Mouse (Mus musculus): ENCODE data around the gene Arhgap18. TPM values are rescaled to one million over a fixed set of nuclear protein-coding genes. Genes with fewer than 3 reads are reported as not detected.
"Not testable (repeated sequence)": the region's sequence is repeated elsewhere in the genome, so short reads cannot be mapped to it uniquely, and the experiment has no call there.

Arhgap18 gene
- polyA plus RNA-seq, 1 experiment from 2014 or later, result 15.2 TPM

DNA sequence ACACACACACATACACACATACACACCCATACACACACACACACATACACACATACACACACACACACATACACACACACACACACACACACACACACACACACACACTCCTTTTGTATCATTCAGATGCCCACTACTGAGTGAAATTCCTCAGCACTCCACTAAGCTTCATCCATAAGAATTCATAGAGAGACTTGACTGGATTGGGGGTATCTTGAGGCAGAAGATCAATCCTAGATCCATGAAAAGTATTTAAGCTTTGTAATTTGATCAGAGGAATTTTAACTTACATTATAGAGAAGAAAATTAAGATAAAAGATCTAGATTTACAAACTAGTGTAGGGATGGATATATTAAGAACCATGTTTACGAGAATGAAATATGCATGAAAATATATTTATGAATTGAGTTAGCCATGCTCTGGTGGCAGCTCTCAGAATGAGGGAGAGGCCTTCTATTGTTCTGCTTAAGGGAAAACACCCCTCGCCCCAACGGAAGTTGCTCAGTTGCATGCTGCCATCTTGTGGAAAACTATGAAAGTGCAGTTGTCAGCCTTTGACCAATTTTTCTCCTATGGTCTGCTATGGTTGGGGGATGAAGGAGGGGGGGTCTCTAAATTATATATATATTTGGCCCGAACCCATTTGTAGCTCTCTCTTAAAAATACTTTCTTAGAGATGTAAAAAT lies 137.2 kb downstream of the Arhgap18 start:
- 6% methylated on average over 4 of the region's 4 CpGs for WGBS
- no peak overlapping the region for H3K9ac ChIP-seq
- no peaks in the 10 kb centered on the region for H3K27me3 ChIP-seq
- no peak overlapping the region for H3K4me2 ChIP-seq (replicated peaks)
- ATAC-seq (ENCODE audit: low FRiP score), result peak; percentile 93
- no peaks in the 10 kb centered on the region for H3K4me1 ChIP-seq
- no peaks in the 10 kb centered on the region for H3K9me3 ChIP-seq (replicated peaks)
- no peaks in the 10 kb centered on the region for H3K36me3 ChIP-seq
- H3K27ac ChIP-seq, result no peak overlapping the region
- no peak overlapping the region for H3K4me3 ChIP-seq

GRCm38 (mm10) chr10:26893091-26893490 lies 139.9 kb downstream of the Arhgap18 start:
- H3K36me3 ChIP-seq, result no peaks in the 10 kb centered on the region
- H3K4me1 ChIP-seq, result no peaks in the 10 kb centered on the region
- no peak overlapping the region for H3K9ac ChIP-seq
- H3K4me3 ChIP-seq, result no peak overlapping the region
- ATAC-seq (ENCODE audit: low FRiP score), result no peak
- WGBS, result 75% methylated on average over 1 of the region's 1 CpGs
- H3K27me3 ChIP-seq, result no peaks in the 10 kb centered on the region
- no peak overlapping the region for H3K27ac ChIP-seq
- H3K9me3 ChIP-seq (replicated peaks), result no peaks in the 10 kb centered on the region
- H3K4me2 ChIP-seq (replicated peaks), result no peak overlapping the region

DNA sequence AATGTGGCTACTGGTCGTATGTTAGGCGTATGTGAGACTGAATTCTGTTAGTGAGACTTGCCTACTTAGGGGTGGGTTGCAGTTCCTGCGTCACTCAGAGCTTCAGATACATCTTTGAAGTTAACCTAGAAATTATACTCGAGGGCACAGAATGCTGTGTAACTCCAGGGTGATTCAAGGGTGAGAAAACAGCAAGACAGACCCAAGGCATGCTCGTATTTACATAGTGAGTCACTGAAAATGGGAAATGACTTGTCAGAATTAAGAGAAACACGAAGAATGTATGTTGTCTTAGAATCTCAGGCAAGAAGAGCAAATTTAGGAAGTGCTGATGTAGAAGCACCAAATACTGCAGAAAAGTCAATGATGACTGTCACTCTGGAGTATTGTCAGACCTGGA lies 142.5 kb downstream of the Arhgap18 start:
- no peak overlapping the region for H3K27ac ChIP-seq
- H3K27me3 ChIP-seq, result no peaks in the 10 kb centered on the region
- no peak overlapping the region for H3K9ac ChIP-seq
- no peaks in the 10 kb centered on the region for H3K4me1 ChIP-seq
- H3K4me2 ChIP-seq (replicated peaks), result no peak overlapping the region
- H3K4me3 ChIP-seq, result no peak overlapping the region
- H3K36me3 ChIP-seq, result no peaks in the 10 kb centered on the region
- ATAC-seq (ENCODE audit: low FRiP score), result no peak
- no peaks in the 10 kb centered on the region for H3K9me3 ChIP-seq (replicated peaks)
- 76% methylated on average over 6 of the region's 6 CpGs for WGBS

DNA sequence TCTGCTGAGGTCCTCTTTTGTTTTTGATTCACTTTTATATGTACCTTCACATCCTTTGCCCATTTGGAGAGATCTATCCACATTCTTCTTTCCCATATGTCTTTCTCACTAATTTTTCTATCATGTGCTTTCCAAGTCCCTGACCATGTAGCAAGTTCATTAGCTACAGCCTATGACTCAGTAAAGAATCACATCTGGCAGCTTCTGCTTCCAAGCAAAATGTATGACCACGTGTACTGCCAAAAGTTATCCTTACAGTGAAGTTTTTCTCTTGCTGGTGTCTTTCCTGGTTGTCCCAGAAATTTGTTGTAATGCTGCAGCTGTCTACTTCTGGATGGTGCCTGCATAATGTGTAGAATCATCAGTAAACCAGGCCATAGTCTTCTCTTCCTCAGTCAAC lies 147.2 kb downstream of the Arhgap18 start:
- H3K27me3 ChIP-seq, result no peaks in the 10 kb centered on the region
- H3K36me3 ChIP-seq, result no peaks in the 10 kb centered on the region
- no peak overlapping the region for H3K4me3 ChIP-seq
- H3K4me1 ChIP-seq, result no peaks in the 10 kb centered on the region
- H3K27ac ChIP-seq, result no peak overlapping the region
- H3K4me2 ChIP-seq (replicated peaks), result no peak overlapping the region
- no peaks in the 10 kb centered on the region for H3K9me3 ChIP-seq (replicated peaks)
- ATAC-seq (ENCODE audit: low FRiP score), result no peak
- H3K9ac ChIP-seq, result no peak overlapping the region
- WGBS, result 79% methylated on average over 1 of the region's 1 CpGs

DNA sequence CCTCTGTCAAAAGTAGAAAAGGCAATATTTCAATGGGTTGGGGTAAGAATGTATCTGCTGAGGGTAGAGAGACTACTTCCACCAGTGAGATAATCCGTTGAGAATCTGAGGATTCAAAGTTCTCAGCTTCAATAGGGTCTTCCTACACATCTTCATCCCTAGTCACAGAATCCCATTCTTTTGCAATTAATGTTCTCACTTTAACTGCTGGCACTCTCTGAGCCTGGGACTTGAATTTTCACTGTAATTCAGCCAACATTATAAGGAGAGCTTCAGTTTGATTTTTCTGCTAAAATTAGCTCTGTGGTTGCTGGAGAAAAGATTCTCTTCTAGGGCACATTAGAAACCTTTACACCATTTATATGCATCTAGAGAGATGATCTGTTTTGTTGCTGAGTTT lies 150.6 kb downstream of the Arhgap18 start:
- no peak for ATAC-seq (ENCODE audit: low FRiP score)
- whole genome bisulfite sequencing, result 85% methylated on average over 1 of the region's 1 CpGs
- H3K36me3 ChIP-seq, result no peaks in the 10 kb centered on the region
- no peaks in the 10 kb centered on the region; the same call in 1 of the 2 replicates for H3K9me3 ChIP-seq (replicated peaks)
- H3K4me1 ChIP-seq, result no peaks in the 10 kb centered on the region
- H3K4me3 ChIP-seq, result no peak overlapping the region
- no peak overlapping the region for H3K4me2 ChIP-seq (replicated peaks)
- no peak overlapping the region for H3K27ac ChIP-seq
- H3K27me3 ChIP-seq, result no peaks in the 10 kb centered on the region
- H3K9ac ChIP-seq, result no peak overlapping the region

GRCm38 (mm10) chr10:26911176-26911575 lies 158.0 kb downstream of the Arhgap18 start:
- Histone ChIP-seq H3K9ac (no peak overlapping the region), H3K9me3 (replicated peaks) (no peaks in the 10 kb centered on the region; the same call in 1 of the 2 replicates)

DNA sequence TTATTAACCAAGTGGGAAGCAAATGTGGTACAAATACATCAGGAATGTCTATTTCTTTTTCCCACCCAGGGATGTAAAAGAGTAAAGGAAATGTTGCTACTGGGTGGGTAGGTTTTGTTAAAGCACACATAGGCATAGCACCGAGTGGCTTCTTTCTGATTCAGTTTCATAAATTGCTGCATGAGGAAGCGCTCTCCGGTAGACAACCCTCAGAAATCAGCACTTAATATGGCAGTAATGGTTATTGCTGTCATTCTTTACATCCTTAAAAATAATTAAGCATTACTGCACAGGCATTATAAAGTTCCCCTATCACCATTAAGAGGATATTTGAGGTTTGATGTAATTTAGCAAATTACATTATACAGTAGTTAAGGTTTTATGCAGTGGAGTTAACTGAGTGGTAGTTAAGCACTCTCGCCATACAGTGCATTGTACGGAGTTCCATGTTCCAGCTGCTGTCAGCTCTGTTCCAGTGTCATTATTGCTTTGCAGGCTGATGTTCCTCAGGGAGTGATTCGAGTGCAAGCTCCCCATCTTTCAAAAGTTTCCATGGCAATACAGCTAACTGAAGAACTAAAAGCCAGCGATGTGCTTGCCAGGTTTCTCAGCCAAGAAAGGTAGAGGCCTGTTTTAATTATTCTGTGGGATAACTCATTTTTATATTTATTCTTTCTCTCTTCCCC lies 159.0 kb downstream of the Arhgap18 start:
- no peak overlapping the region for H3K9ac ChIP-seq
- 65% methylated on average over 7 of the region's 7 CpGs for WGBS
- H3K4me3 ChIP-seq, result no peak overlapping the region
- H3K27me3 ChIP-seq, result no peaks in the 10 kb centered on the region
- no peak overlapping the region for H3K27ac ChIP-seq
- peaks cover 4% of the 10 kb centered on the region; the same call in 1 of the 2 replicates for H3K4me1 ChIP-seq
- peak; percentile 60; the same call in 1 of the 2 replicates for ATAC-seq (ENCODE audit: low FRiP score)
- no peaks in the 10 kb centered on the region for H3K9me3 ChIP-seq (replicated peaks)
- H3K4me2 ChIP-seq (replicated peaks), result no peak overlapping the region
- H3K36me3 ChIP-seq, result no peaks in the 10 kb centered on the region

More at GRCm38 (mm10) chr10:26911176-26911575, 158.0 kb downstream of the Arhgap18 start:
- H3K27me3 ChIP-seq, result no peaks in the 10 kb centered on the region
- ATAC-seq (ENCODE audit: low FRiP score), result no peak
- H3K4me3 ChIP-seq, result no peak overlapping the region
- no peak overlapping the region for H3K27ac ChIP-seq
- peaks cover 4% of the 10 kb centered on the region; the same call in 1 of the 2 replicates for H3K4me1 ChIP-seq
- 75% methylated on average over 3 of the region's 3 CpGs for WGBS
- H3K36me3 ChIP-seq, result no peaks in the 10 kb centered on the region
- no peak overlapping the region for H3K4me2 ChIP-seq (replicated peaks)

- H3K9me3 ChIP-seq (replicated peaks), result no peaks in the 10 kb centered on the region
- no peaks in the 10 kb centered on the region for H3K36me3 ChIP-seq
- no peak overlapping the region for H3K4me2 ChIP-seq (replicated peaks)
- no peak overlapping the region for H3K9ac ChIP-seq
- H3K4me3 ChIP-seq, result no peak overlapping the region
- ATAC-seq (ENCODE audit: low FRiP score), result peak; percentile 32; the same call in 1 of the 2 replicates
- H3K27me3 ChIP-seq, result no peaks in the 10 kb centered on the region
- H3K4me1 ChIP-seq, result peaks cover 4% of the 10 kb centered on the region; the same call in 1 of the 2 replicates
- 82% methylated on average over 1 of the region's 1 CpGs for WGBS
- no peak overlapping the region for H3K27ac ChIP-seq
Observed at GRCm38 (mm10) chr10:26912807-26913206, 159.6 kb downstream of the Arhgap18 start.

DNA sequence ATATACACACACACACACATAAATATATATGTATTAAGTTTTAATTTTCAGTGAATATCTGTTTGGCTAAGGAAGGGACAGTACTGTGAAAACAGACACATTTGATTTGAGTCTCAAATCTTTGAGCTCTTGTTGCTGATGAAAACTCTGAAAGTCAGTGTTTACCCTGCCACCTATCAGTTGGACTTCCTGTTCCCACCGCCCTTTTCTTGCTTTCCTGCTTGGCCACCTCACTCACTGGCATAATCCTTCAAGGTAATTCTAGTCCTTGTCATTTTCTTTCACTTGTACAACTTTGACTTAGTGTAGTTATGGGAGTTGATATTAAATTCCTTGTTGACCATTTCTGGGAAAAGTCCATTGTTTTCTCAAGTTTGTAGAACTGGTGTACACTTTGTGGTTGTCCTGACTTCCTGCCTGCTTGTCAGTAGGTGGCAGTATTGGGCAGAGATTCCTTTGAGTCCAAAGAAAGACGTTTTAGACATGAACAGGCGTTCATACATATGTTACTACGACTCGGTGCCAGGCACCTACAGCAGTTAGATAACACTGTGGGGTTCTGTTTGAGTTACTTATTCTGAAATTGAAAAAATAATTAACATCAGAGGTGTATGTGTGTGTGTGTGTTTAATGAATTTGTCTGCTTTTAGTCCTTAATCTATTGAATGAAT lies 166.2 kb downstream of the Arhgap18 start:
- WGBS, result 41% methylated on average over 5 of the region's 5 CpGs
- H3K9ac ChIP-seq, result no peak overlapping the region
- ATAC-seq (ENCODE audit: low FRiP score), result peak; percentile 68; the same call in 1 of the 2 replicates
- H3K27ac ChIP-seq, result no peak overlapping the region
- no peaks in the 10 kb centered on the region for H3K27me3 ChIP-seq
- H3K9me3 ChIP-seq (replicated peaks), result no peaks in the 10 kb centered on the region
- no peak overlapping the region for H3K4me2 ChIP-seq (replicated peaks)
- H3K36me3 ChIP-seq, result no peaks in the 10 kb centered on the region
- H3K4me1 ChIP-seq, result no peaks in the 10 kb centered on the region
- no peak overlapping the region for H3K4me3 ChIP-seq

GRCm38 (mm10) chr10:26920383-26920979 lies 167.3 kb downstream of the Arhgap18 start:
- no peak for ATAC-seq (ENCODE audit: low FRiP score)
- H3K4me1 ChIP-seq, result no peaks in the 10 kb centered on the region
- no peaks in the 10 kb centered on the region for H3K36me3 ChIP-seq
- H3K9ac ChIP-seq, result no peak overlapping the region
- no peak overlapping the region for H3K27ac ChIP-seq
- H3K27me3 ChIP-seq, result no peaks in the 10 kb centered on the region
- H3K9me3 ChIP-seq (replicated peaks), result no peaks in the 10 kb centered on the region
- 33% methylated on average over 8 of the region's 8 CpGs for WGBS
- H3K4me2 ChIP-seq (replicated peaks), result no peak overlapping the region
- no peak overlapping the region for H3K4me3 ChIP-seq

- H3K36me3 ChIP-seq; H3K27ac ChIP-seq; H3K9ac ChIP-seq; H3K27me3 ChIP-seq; H3K4me3 ChIP-seq; ATAC-seq (ENCODE audit: low FRiP score); H3K4me1 ChIP-seq; H3K9me3 ChIP-seq (replicated peaks); H3K4me2 ChIP-seq (replicated peaks): not testable (repeated sequence)
- WGBS, result 92% methylated on average over 6 of the region's 6 CpGs
Observed at GRCm38 (mm10) chr10:26936056-26936455, 182.8 kb downstream of the Arhgap18 start.

DNA sequence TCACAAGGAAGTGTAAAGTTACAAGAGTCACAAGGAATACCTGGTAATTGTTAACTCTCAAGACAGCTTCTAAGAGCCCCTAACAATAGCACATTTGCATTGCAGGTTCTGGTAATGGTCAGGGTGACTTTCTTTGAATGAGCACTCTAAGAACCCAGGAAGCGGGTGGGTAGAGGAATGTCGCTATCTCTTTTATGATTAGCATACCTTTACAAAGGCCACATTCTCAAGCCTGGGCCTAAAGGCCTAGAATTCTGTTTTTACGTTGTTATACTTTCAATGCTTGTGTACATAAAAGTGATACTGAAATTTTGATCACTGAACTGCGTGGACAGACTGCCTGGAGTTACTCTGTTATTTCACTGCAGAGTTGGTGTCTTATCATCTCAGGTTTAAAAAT lies 185.2 kb downstream of the Arhgap18 start:
- H3K27ac ChIP-seq; H3K9ac ChIP-seq; H3K27me3 ChIP-seq; ATAC-seq (ENCODE audit: low FRiP score); H3K4me2 ChIP-seq (replicated peaks); H3K9me3 ChIP-seq (replicated peaks); H3K36me3 ChIP-seq; H3K4me3 ChIP-seq; H3K4me1 ChIP-seq: not testable (repeated sequence)
- WGBS, result 83% methylated on average over 4 of the region's 4 CpGs
